Mouse (Mus musculus) erythroblast, embryonic 14.5 days (primary cell): ENCODE measurements around the gene Prph.

Experiments used
- GATA1 ChIP-seq: IDR thresholded peaks from 2 replicates; pipeline ENCODE4 v1.6.1; 2012; ENCODE audit warnings: low read length, inconsistent platforms, mixed read lengths
- TAL1 ChIP-seq: IDR thresholded peaks from 3 replicates; pipeline ENCODE4 v1.6.1; 2012; ENCODE audit warnings: low read length, inconsistent platforms, mixed read lengths

- TF ChIP-seq GATA1, result no peak
- no peak for TF ChIP-seq TAL1
These were observed 43.0 kb upstream of the Prph start for GRCm38 (mm10) chr15:99011946-99012345.
